Mouse (Mus musculus) ES-Bruce4 (cell line): Measurements from ENCODE around the gene Hecw1. TPM values are rescaled to one million over a fixed set of nuclear protein-coding genes. Genes with fewer than 3 reads are reported as not detected.

ENCODE experiments used
- H3K27ac ChIP-seq: 2 replicates; pipeline ENCODE4 v1.5.1; 2012; ENCODE audit warnings: low read length, inconsistent platforms; ENCODE audit not compliant: insufficient read depth
- H3K27me3 ChIP-seq: 2 replicates; pipeline ENCODE4 v1.6.1; 2012; ENCODE audit warnings: mild to moderate bottlenecking, low read length, inconsistent platforms; ENCODE audit not compliant: control insufficient read depth, poor library complexity, insufficient read depth, severe bottlenecking
- H3K36me3 ChIP-seq: 2 replicates; pipeline ENCODE4 v1.6.1; 2012; ENCODE audit warnings: inconsistent platforms, mild to moderate bottlenecking, low read length, moderate library complexity; ENCODE audit not compliant: control insufficient read depth, poor library complexity, insufficient read depth, severe bottlenecking
- H3K4me1 ChIP-seq: one replicate; pipeline ENCODE4 v1.8.1; 2011; ENCODE audit warnings: low read length; ENCODE audit not compliant: control insufficient read depth, insufficient read depth
- H3K4me3 ChIP-seq: 2 replicates; pipeline ENCODE4 v1.5.1; 2011; ENCODE audit warnings: low read depth, mild to moderate bottlenecking, low read length
- H3K9ac ChIP-seq: 2 replicates; pipeline ENCODE4 v1.6.1; 2012; ENCODE audit warnings: low read depth, mild to moderate bottlenecking, inconsistent platforms; ENCODE audit not compliant: poor library complexity, severe bottlenecking
- H3K9me3 ChIP-seq: replicated peaks from 2 replicates; pipeline ENCODE4 v1.6.1; 2012; ENCODE audit warnings: mild to moderate bottlenecking, low read length, inconsistent platforms; ENCODE audit not compliant: control insufficient read depth, poor library complexity, insufficient read depth, severe bottlenecking
- CTCF ChIP-seq: IDR thresholded peaks from one replicate; pipeline ENCODE4 v1.8.1; 2011; ENCODE audit warnings: low read depth, low read length
- EP300 ChIP-seq: IDR thresholded peaks from 2 replicates; pipeline ENCODE4 v1.6.1; 2011; ENCODE audit warnings: low read depth, low read length; ENCODE audit not compliant: insufficient read depth
- POLR2A ChIP-seq: IDR thresholded peaks from one replicate; pipeline ENCODE4 v1.8.1; 2011; ENCODE audit warnings: low read length; ENCODE audit not compliant: insufficient read depth
- polyA plus RNA-seq: library from polyadenylated mRNA; stranded (reverse); fragments of >200 nt; gene quantifications from 2 replicates; pipeline ENCODE4 v1.2.4, GENCODE M21; 2011; ENCODE audit warnings: low read depth; ENCODE audit not compliant: missing spikeins, insufficient read depth, insufficient read length

Hecw1 gene
- polyA plus RNA-seq, 1 experiment: 0.70 TPM

DNA sequence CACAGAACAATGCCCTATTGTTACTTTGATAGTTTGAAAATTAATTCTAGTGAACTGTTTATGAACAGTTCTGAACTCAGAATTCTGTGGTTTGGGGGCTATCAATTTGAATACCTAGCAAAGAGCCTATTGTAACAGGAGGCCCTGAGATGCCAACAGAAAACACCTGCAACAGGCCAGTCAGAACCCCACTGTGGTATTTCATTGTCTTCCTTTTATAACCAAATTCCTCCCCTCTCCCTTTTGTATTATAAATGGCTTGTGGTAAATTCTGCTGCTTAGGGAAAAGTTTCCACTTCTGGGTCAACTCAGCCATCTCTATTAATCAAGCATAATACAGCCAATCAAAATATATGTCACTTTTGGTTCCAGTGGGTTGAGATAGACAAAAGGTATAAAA is 83.5 kb downstream of the Hecw1 start:
- H3K9ac ChIP-seq: no peak overlapping the region
- no peak overlapping the region for H3K4me3 ChIP-seq
- H3K27me3 ChIP-seq: no peaks in the 10 kb centered on the region
- TF ChIP-seq POLR2A (no peak), CTCF (no peak), EP300 (no peak)
- H3K9me3 ChIP-seq: no peaks in the 10 kb centered on the region; the same call in 1 of the 2 replicates
- H3K27ac ChIP-seq: peak overlapping the region; percentile 51
- H3K36me3 ChIP-seq: no peaks in the 10 kb centered on the region
- H3K4me1 ChIP-seq: no peaks in the 10 kb centered on the region

- no peaks in the 10 kb centered on the region for H3K9me3 ChIP-seq
- no peak overlapping the region for H3K9ac ChIP-seq
- no peaks in the 10 kb centered on the region for H3K27me3 ChIP-seq
- peaks cover 2% of the 10 kb centered on the region for H3K4me1 ChIP-seq
- H3K36me3 ChIP-seq: no peaks in the 10 kb centered on the region
- TF ChIP-seq CTCF (no peak), POLR2A (no peak)
- no peak overlapping the region for H3K27ac ChIP-seq
- no peak overlapping the region for H3K4me3 ChIP-seq
These were observed 94.0 kb downstream of the Hecw1 start for GRCm38 (mm10) chr13:14428845-14429553.

DNA sequence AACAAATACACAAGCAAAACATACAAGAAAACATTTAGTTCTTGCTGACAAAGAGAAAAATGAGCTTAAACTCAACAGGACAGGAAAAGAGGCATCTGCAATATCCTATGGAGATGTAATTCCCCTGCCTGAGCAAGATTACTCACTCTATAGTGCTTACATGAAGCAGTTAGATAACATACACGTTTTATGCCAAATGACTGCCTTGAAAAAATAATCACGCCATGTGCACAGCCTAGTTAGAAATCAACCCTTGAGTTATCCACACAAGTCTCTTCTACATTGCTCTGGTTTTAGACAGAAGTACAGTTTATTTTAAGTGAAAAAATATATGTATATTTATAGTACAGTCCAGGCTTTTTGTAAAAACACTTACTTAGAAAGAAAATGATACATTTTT is 98.2 kb downstream of the Hecw1 start:
- TF ChIP-seq POLR2A: no peak
- Histone ChIP-seq H3K36me3 (no peaks in the 10 kb centered on the region), H3K27ac (no peak overlapping the region)

GRCm38 (mm10) chr13:14413405-14413804 is 109.6 kb downstream of the Hecw1 start:
- H3K9me3 ChIP-seq: no peaks in the 10 kb centered on the region
- no peaks in the 10 kb centered on the region for H3K36me3 ChIP-seq
- no peak overlapping the region for H3K4me3 ChIP-seq
- TF ChIP-seq EP300 (no peak), POLR2A (no peak), CTCF (no peak)
- no peaks in the 10 kb centered on the region for H3K27me3 ChIP-seq
- no peak overlapping the region for H3K9ac ChIP-seq
- peaks cover 4% of the 10 kb centered on the region for H3K4me1 ChIP-seq
- H3K27ac ChIP-seq: no peak overlapping the region

More for the DNA sequence above, 98.2 kb downstream of the Hecw1 start:
- H3K27me3 ChIP-seq: no peaks in the 10 kb centered on the region
- H3K4me1 ChIP-seq: peaks cover 2% of the 10 kb centered on the region
- no peaks in the 10 kb centered on the region for H3K9me3 ChIP-seq
- no peak overlapping the region for H3K9ac ChIP-seq
- H3K4me3 ChIP-seq: no peak overlapping the region

DNA sequence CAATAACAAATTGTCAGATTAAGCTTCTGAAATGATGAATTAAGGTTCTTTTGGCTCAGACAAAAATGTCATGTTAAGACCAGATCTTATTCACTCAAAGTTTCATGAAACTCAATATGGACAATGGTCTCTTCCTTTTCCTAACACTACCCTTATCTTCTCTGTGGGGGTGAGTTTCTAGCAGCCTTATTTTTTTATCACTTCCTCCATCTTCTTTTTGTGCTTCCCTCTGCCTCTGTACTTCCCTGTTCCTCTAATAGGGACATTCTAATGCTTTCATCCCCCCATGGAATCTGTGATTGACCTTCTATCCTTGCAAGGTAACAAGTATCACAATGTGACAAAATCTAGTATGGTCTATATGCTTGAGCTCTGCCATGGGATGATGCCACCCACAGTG is 148.6 kb downstream of the Hecw1 start:
- Histone ChIP-seq H3K27me3 (no peaks in the 10 kb centered on the region), H3K27ac (no peak overlapping the region), H3K4me1 (no peaks in the 10 kb centered on the region), H3K9me3 (no peaks in the 10 kb centered on the region), H3K36me3 (no peaks in the 10 kb centered on the region), H3K9ac (no peak overlapping the region), H3K4me3 (no peak overlapping the region)
- TF ChIP-seq POLR2A (no peak), EP300 (no peak), CTCF (no peak)

- no peak overlapping the region for H3K9ac ChIP-seq
- H3K4me1 ChIP-seq: no peaks in the 10 kb centered on the region
- no peak overlapping the region for H3K27ac ChIP-seq
- no peaks in the 10 kb centered on the region for H3K27me3 ChIP-seq
- no peaks in the 10 kb centered on the region for H3K36me3 ChIP-seq
- no peak overlapping the region for H3K4me3 ChIP-seq
- no peaks in the 10 kb centered on the region for H3K9me3 ChIP-seq
- no peak for TF ChIP-seq POLR2A
- no peak for TF ChIP-seq CTCF
- TF ChIP-seq EP300: no peak
These were observed 157.5 kb downstream of the Hecw1 start for GRCm38 (mm10) chr13:14365546-14365945.
